Mouse (Mus musculus): ENCODE measurements at regions not wholly inside any gene's neighbourhood (a gene's known extent, or its start where the extent isn't known, plus 50 kb on each side); places are given as distances from the start of the nearest gene placed in this dataset.

DNA sequence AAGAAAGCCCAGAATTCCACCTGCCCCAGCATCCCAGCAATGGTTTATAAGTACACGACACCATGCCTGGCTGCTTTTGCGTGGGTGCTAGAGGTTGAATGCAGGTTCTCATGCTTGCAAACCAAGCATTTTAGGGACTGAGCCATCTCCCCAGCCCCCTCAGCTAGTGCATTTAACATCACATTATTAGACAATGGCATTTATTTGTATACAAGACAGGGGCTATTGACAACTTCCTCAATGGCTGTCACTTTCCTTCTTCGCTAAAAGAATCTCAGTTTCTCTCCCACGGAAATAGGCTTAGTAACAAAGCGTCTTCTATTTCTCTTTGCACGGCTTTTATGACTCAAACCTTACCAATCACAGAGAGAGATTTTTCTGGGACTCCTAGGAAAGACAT, 141.7 kb upstream of the Lrfn2 start:
- no peak for ATAC-seq

DNA sequence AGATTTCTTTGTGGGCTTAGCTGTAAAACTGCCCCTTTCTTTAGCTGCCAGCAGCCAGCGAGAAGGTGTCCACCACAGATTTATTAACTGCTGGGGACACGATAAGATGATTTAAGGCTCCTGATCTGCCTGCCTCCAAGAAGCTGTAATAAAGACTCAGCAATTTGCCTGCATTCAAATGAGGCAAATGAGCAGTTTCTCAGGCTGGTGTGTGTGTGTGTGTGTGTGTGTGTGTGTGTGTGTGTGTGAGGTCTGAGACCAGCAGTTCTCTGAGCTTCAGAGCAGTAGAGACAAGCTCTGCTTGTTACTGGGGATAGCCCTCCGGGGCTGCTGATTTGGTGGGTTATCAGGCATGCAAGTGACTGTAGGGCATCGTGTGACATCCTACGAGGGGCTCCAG, 139.2 kb upstream of the Lrfn2 start:
- no peak for ATAC-seq

DNA sequence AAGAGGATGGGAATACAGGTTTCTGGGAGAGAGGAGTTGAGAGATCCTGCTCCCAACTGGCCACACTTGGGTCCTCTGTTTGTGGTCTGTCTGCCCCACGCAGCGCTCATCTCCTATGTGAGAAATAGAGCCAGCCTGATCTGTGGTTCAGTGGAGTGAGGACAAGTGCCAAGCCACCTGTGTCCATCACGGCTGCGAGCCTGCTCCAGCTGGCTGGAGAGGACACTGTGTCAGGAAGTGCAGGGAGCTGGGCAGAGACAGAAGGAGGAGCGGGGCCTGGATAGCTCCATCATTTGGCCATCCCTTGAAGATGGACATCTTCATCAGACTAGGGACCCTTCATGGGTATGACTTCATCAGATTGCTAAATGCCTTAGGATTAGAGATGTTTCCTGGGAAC, 136.4 kb upstream of the Lrfn2 start:
- ATAC-seq, result no peak

DNA sequence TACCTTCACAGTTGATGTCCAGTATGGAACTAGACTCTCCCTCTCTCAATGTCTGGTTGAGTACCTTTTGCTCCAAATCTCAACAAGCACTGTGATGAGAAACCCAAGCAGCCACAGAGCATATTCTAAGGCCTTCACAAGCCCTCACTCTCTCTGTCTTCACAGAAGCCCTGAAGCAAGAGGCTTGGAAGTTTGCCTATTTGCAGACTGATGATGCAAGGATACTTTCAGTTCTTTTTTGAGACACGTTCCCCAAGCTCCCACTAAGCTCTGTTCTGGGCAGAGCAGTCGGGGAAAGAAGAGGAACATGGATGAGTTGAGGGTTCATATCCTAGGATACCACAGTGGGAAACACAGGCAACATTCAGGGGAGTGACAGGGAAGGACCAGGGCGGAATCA, 134.0 kb upstream of the Lrfn2 start:
- no peak for ATAC-seq

DNA sequence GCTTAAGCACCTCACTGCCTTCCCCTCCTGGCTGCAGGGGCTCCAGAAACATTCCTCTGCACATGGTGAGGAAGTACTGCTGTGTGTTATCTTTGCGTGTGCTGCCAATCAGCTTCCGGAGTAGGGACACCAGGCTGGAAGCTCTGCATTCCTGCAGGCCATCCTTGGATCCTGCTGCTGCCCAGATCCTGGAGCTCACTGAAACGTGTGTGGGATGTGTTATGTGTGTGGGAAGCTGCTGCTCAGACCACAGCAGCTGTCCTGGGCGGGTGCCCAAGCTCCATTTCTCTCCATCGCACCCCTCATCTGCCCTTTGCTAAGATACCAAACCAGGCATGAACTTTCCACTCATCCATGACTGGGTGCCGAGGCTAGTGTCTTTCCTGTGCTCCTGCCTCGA, 129.5 kb upstream of the Lrfn2 start:
- no peak for ATAC-seq

DNA sequence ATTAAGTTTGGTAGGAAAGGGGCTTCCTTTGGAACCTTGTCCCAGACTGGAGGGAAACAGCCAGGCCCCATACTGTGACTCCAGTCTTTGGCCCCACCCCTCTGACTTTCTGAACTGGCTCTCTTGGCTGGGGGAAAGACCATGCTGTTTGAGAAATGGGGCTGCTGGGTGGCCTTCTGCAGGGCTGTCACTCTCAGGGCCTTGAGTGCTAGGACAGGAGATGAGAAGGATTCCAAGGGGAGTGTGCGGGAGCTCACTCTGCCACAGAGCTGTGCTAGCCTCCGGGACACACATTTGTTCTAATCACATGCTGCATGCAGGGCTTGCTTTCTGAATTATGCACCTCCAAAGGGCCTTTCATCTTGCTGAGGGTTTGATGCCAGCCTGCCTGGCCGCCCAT, 124.3 kb upstream of the Lrfn2 start:
- no peak for ATAC-seq

DNA sequence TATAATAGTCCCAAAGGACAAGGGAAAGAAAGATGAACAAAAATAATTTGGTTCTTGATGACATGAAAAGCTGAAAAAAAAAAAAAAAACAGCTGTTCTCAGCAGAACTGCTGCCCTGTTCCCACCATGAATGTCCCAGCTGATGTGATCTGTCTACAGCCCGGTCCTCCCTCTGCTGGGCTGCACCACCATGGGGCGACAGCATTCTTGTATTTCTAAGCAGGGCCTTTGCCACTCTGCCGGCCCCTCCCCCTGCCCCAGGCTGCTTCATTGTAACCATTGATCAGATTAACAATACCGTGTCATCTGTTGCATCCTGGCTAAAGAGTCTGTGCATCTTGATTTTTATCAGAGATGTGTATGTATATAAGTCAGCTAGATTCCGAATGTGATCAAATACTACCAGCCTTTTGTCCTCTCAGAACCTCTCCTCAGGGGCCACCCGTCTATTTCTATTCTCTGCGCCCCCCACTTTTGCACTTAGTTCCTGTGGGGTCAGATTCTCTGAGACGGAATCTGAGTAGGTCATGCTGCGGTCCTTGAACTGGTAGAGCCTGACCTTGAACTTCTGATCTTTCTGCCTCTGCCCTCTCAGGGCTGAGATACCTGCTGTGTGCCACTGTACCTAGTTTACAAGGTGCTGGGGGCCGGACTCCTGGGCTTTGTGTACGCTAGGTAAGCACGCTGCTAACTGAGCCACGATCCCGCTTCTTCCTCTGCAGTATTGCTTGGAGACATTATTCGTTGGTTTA, 117.2 kb upstream of the Lrfn2 start:
- ATAC-seq, result no peak

DNA sequence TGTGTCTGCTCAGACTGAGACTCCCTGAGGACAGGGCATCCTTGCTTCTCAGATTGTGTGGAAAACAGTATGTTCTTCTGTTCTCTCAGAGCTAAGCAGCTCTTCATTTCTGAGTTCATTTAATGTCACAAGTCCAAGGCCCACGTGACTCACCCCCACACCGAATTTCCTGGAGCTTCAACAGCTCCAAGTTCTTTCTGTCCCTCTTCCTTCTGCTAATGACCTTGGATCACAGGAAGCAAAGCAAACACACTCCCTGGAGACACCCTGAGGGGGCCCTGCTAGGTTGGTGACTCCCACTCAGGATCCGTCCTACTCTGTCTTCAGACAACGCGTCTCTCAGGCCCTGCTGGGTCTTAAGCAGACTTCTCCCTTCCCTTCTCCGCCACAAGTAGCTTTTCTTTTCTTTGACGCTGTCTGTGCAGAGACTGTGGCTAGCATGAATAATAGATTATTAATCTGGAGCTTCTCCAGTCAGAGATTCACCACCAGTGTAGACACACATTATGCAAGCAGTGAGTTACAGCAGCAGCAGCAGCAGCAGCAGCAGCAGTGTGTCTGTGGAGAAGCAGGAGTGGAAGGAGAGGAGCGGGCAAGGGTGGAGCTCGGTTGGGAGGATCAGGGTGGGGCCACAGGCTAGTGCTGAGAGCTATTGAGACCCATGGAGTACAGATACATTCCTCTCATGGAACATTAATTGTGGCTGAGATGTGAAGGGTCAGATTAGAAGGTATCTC, 115.4 kb upstream of the Lrfn2 start:
- ATAC-seq, result no peak

DNA sequence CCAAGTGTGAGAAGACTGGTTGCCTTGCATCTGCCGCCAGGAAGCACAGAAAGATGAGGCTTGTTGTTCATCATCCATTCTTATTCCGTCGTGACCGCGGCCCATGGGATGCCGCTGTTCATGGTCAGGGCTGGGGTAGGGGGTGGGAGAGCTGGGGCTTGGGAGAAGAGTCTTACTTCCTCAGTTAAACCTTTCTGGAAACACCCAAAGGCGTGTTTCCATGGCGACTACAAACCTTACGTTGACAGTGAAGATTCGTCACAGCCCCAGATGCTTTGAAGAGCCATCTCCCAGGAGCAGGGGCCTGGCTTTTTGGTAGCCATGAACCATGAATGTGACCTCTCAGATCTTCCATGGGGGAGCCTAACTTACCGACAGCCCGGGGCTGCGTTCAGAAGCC, 114.6 kb upstream of the Lrfn2 start:
- ATAC-seq, result no peak

DNA sequence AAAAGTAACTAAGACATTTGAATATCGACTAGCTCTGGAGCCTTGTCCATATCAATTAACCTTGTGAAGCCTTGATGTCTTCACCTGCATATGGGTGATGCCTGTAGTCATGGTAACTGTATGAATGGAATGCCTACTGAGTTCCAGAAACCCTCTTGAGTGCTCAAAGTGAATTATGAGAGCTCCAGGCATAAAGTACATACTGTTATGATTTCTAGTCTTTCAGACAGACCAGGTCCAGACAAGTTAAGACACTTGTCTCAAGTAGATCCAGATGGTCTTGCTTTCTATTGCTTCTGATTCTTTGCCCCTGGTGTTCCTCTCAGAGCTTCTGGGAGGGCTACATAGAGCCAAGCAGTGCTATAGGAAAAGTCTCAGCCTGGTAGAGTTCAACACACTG, 112.5 kb upstream of the Lrfn2 start:
- ATAC-seq, result no peak

DNA sequence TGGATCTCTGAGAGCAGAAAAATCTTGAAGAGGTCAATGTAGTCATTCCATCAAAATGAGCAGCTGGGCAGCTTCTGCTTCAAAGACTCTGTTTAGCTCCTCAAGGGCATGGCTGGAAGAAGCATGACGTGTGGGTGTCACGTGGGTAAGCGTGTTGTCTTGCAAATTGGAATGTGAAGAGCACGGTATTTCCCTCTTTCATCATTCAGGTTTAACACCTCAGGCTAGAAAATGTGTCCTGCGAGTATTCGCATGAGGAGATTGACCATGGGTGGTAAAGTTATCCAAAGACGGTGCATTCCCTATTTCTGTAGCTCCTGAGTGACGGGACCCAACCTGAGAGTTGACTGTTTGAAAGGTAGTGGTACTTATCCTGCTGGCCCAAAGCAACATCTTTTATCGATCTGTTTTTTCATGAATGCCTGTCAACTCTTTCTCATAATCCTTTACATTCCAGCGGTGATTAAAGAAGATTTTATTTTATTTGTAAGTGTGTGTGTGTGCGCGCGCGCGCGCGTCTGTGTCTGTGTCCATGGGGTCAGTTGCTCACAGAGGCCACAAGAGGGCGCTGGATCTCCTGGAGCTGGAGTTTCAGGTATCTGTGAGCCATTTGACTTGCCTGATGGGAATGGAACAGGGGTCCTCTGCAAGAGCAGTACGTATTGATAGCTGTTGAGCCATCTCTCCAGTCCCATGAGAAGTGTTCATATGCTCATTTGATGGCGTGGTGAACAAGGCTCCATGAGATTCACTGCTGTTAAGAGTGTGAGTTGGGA, 109.9 kb upstream of the Lrfn2 start:
- no peak for ATAC-seq

DNA sequence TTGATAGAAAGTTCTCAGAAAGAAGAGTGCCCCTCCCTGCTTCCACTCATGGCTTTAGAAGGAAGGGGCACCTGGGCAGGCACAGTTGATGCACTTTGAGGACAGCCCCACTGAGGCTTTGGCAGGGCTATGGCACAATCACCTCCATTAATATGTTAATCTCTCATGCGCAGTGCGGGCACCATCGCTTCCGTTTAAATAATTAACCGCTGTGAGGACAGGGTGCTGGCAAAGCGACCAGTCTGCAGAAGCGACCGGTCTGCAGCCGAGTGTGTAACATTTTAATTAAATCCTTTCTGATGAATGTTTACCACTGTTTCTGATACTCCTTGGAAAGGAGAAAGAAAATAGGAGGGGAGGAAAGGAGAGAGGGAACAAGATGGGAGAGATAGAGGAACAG, 108.3 kb upstream of the Lrfn2 start:
- no peak for ATAC-seq

DNA sequence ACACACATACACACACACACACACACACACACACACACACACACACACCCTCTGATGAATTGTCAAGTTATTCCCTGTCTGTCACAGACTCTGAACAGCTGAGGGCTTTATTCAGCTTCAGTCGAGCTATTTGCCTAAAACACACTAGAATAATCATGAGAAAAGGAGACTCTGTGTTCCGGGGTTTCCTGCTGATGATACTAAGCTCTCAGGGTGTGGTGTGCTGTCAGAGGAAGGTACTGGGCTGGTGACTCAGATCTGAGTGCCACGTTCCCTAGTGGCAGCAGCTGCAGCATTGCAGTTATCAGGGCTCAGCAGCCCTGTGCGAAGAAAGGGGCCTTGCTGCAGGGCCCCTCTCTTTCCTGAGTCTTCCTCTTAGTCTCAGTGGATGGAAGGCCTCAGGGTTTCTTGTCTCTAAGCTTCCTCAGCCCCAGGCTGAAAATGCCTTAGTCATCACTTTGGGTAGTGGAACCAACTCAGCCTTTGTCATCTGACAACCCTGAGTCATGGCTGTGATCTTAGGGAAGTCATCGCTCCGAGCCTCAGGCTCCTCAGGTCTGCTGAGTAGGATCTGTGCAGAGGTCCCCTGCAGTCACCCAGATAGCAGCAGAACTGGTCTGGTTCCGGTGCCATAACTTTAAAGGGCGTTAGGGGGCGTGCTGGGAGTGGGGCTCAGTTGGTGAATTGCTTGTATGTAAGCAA, 106.8 kb upstream of the Lrfn2 start:
- ATAC-seq, result no peak

DNA sequence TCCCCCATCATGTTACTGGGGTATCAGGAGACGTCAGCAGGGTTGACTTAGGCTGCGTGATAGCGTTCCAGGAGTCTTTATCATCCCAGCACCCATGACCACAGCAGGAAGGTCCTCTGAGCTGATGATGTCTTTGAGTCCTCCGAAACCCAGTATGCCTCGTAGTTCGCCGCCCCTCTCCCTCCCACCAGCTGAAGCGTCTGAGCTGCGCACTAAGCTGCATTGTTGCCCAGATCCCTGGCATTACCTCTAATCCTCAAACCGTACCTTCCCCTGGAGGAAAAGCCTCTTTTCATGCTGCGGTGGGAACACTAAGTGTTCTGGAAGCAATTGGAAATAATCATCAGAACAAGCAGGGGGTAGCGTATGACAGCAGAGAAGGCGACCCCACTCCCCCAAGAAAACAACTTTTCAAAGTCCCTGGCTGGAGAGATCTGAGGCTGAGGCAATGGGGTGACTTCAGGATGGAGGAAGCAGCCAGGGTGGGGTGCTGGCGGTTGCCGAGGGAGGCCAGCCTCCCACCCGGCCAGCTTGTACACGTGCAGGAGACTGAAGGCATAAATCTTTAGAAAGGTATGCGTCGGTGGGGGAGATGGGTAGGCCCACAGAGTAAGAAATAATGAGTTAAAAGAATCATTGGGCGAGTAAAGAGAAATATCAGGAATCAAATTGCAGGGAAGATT, 93.7 kb upstream of the Lrfn2 start:
- ATAC-seq, result no peak

DNA sequence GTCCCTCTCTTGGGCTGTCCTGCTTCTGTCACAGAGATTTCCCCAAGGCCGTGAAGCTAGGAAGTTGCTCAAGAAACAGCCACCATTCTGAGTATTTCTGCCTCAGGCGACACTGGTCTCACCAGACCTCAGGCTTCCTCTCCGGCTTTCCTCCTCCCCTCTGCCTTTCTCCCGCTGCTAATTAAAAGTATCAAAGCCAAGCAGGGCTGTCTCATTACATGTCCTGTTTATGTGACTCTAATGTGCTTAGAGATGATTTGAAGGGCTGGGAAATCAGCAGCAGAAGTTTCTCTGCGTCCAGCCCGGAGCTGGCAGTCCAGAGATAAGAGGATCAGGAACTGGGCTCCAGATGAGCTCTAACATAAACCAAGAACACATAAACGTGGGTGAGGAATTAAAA, 84.3 kb upstream of the Lrfn2 start:
- ATAC-seq, result no peak

DNA sequence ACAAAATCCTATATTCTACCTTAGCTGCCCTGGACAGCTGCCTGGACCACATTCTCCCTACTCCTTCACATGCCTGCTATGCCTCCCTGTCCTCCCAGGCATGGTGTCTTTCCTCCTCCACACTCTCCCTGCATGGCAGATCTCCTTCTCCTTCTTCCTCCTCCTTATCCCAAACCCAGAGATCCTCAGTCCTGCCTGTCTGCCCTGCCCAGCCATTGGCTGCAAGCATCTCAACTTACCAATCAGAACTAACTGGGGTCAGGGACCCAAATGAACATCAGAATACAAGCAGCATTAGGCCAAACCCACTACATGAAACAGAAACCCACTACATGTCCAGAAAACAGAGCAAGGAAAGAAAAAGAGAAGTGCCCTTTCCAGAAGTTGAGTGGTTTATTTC, 81.3 kb upstream of the Lrfn2 start:
- ATAC-seq, result no peak

DNA sequence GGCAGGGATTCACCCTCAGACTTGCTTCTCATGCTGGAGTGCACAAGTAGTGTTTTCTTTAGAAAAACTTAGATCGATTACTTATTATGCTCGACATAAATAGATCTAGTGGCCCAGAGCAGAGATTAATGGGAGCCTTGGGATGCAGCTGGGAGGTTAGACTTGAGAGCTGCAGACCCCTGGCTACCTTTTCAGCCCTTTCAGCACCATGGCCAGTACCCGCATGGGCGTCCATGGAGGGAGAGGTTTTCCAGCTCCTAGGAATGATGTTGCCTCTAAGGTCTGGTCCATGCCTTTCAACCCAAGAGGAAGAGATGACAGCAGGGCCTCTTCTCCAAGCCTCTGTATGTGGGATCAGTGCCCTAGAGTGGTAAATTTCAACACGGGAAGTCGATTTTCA, 73.3 kb upstream of the Lrfn2 start:
- ATAC-seq, result no peak

DNA sequence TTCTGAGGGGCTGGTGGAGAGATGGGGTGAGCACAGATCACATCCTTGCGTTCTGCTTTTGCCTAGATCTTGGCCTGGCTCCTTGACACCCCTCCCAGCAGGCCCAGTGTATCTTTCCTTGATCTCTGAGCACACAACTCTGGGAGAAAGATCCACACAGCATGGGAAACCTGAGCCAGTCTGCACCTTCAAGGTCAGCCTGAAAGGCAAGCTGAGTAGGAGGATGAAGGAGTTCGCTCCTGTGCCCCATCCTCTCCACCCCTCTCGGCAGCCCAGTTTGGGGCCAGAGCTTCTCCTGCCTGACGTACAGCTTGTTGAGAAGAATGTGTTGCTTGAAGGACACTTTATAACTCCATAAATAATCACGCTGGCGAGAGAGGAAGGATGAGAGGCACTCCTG, 61.7 kb upstream of the Lrfn2 start:
- no peak for ATAC-seq

DNA sequence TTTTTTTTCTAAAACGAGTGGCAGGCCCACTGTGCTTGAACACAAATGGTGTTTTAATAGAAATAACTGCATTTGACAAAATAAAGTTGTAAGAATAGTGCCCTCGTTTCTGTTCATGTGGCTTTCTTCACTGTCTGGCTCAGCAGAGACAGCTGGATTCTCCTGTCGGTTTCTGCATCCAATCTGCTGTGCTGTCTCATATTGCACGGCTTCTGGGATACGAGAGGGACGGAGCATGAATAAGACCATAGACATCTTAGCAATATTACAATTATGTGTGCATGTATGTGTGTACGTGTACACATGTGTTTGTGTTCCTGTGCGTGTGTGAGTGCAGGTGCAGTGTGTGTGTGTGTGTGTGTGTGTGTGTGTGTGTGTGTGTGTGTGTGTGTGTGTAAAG, 54.7 kb upstream of the Lrfn2 start:
- ATAC-seq, result no peak

DNA sequence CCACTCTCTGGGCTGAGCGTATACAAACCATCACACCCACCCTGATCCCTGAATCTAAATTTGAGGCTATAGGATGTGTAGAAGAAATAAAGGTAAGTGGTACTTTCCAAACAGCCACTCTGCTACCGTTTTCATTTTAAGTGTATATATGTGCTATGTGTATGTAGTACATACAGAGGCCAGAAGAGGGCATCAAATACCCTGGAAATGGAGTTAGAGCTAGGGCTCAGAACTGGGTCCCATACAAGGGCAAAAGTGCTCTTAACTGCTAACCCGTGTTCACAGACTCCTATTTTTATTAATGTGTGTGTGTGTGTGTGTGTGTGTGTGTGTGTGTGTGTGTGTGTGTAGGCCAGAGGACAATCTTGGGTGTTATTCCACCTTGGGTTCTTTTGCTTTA, 51.6 kb upstream of the Lrfn2 start:
- ATAC-seq, result no peak

DNA sequence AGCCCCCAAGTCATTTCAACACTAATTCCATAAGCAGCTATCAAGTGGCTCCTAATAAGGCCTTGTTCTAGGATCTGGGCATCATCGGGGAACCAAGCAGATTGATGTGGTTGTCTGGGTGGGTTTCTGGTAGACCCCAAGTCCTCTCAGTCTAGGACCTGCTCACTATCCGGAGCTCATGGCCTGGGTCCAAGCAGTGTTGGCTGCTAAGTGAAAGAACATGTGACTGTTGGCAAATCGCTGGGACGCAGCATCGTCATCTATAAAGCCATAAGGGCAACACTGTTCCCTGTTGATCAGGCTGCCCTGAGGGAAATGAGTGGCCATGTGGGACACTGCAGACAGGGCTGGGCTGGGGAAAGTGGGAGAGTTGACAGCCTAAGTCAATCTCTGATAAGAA, 50.2 kb upstream of the Lrfn2 start:
- no peak for ATAC-seq
